Mouse (Mus musculus): ENCODE measurements at regions not wholly inside any gene's neighbourhood (a gene's known extent, or its start where the extent isn't known, plus 50 kb on each side); places are given as distances from the start of the nearest gene placed in this dataset.
A peak's percentile ranks its signal among the peaks of the same experiment; 100 is the strongest.
"Not testable (repeated sequence)": the region's sequence is repeated elsewhere in the genome, so short reads cannot be mapped to it uniquely, and the experiment has no call there.

- no peak for DNase-seq
Measured at GRCm38 (mm10) chr2:53276435-53276834, 84.9 kb downstream of the Arl6ip6 start.

- DNase-seq: no peak
Measured at GRCm38 (mm10) chr2:53301712-53302423, 110.3 kb downstream of the Arl6ip6 start.

GRCm38 (mm10) chr2:53330680-53331079 lies 139.2 kb downstream of the Arl6ip6 start:
- peak; percentile 77 for DNase-seq

DNA sequence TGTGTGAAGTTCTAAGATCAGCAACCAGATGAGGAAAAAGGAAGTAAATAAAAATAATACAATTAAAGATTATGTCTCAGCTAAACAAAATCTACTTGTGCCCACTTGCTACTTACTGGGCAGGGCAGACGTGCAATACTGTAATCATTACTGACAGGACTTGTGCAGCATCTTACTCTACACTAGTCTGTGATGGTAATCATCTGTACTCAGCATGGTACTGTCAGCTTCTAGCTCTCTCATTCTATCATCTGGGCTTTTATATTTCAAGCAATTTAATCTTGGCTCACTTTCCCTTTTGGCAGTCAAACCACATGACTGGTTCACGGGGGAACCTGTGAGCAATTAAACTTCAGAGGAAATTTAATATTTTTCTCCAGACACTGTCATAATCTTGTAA lies 167.5 kb downstream of the Arl6ip6 start:
- no peak for DNase-seq

DNA sequence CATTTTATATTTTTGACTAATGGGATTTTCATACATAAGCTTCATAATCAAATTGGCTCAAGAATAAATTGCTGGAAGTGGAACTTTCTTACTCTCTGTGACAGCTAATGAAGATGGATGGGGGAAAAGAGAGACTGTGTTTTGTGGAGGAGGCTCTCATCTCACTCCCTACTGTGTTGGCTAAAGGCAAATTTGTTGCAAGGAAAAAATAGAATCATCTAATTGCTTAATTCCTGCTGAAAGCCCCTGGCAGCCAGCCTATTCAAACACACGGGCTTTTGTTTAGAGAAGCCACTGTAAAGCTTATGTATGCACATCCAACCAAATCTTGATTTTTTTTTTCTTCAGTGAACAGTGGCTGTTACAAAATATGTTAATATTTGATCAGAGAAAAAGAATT lies 190.8 kb downstream of the Arl6ip6 start:
- DNase-seq: no peak

GRCm38 (mm10) chr2:53384545-53385176 lies 193.1 kb downstream of the Arl6ip6 start:
- DNase-seq: no peak

- DNase-seq: no peak
Measured at GRCm38 (mm10) chr2:53388652-53389051, 197.1 kb downstream of the Arl6ip6 start.

- no peak for DNase-seq
Measured at GRCm38 (mm10) chr2:53414471-53414870, 222.9 kb downstream of the Arl6ip6 start.

DNA sequence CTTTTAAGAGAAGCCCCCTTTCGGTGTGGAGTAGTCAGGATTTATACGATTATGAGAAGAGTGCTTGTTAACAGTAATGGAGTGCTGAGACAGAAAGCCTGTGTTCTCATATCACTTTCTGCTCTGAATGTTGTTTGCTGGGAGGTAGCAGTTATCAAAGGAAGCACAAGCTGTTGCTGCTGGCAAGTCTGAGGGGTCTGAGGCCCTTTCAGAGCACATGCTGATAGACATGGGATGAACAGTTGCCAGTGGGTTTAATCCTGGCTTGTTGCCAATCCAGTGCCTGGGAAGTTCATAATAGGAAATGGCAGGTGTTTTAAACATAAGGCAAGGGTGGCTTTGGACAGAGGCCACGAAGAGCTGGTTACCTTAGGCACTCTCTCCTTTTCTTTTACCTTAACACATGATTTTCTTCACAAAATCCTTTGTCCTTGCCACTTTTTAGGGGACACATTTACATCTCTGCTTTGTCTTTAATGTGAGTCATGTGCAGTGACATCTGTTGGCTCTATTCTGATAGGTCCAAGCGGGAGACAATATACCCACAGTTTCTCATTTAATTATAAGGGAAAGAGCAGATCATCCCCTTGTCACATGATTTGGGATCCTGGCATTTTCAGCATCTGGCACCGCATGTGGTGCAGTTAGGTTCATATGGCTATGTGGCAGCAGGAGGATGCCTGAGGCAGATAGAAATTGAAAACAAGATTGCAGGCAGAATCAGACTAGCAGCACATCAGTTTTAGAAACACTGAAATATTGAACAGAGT lies 245.7 kb downstream of the Arl6ip6 start:
- no peak for DNase-seq

DNA sequence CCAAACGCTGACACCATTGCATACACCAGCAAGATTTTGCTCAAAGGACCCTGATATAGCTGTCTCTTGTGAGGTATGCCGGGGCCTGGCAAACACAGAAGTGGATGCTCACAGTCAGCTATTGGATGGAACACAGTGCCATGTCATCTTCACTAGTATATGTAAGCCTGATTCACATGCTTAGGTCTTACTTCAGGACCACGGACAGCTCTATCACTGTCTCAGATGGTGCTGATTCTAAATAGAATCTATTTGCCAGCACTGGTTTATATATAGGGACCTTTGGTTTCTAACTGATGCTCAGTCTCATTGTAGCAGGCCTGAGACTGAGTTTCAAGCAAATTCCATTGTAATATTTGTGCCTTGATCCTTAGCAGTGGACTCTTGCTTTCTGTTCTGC lies 248.8 kb downstream of the Arl6ip6 start:
- DNase-seq: not testable (repeated sequence)

GRCm38 (mm10) chr2:53460265-53460664 lies 268.7 kb downstream of the Arl6ip6 start:
- no peak for DNase-seq

GRCm38 (mm10) chr2:53474455-53474854 lies 282.9 kb downstream of the Arl6ip6 start:
- no peak for DNase-seq

GRCm38 (mm10) chr2:53479051-53479450 lies 287.5 kb downstream of the Arl6ip6 start:
- not testable (repeated sequence) for DNase-seq

DNA sequence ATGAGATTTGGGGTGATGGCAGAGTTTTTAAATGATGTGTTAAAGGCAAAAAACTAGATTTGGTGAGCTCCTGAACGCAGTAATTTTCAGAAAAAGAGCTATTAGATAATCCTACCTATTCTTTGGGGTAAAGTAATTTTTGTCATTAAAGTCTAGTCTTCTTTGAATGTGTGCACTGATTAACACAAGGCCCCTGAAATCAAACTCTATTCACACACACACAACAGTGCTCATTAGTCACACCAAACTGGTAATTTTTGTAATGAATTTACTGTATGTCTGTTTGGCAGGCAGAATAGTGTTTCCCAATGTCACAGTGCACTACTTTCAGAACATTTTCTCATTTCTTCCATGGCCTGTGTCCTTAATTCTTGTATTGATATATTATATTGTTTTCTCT lies 296.8 kb downstream of the Arl6ip6 start:
- DNase-seq: no peak

- DNase-seq: no peak
Measured at GRCm38 (mm10) chr2:53490805-53491585, 299.5 kb downstream of the Arl6ip6 start.

GRCm38 (mm10) chr2:53492788-53493187 lies 301.3 kb downstream of the Arl6ip6 start:
- no peak for DNase-seq

DNA sequence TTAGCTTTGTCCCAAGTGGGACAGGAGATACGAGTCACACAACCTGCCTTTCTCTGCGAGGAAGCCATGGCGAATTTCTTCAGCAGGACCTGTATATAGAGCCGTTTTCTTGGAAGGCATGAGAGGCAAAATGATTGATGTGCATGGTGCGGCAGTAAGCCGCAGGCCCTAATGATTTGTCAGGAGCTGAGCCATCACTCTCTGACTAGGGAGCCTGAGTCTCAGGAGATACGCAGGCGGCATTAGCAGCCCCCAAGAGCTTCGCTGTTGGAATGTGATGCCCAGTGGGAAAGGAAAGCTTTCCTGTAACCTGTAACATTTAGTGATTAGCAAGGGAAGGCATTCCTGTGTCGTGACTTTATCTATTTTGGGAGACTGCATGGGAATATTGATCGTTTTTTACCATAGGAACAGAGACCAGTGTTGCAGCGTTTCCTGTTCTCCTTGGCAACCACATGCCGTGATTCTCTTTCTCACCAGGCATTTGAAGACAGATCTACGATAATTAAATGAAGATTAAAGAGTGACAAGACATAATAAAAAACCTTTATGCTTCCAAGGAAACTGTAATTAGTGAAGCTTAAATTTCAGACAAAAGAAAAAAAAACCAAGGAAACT lies 310.2 kb downstream of the Arl6ip6 start:
- no peak for DNase-seq

GRCm38 (mm10) chr2:53502275-53502667 lies 310.7 kb downstream of the Arl6ip6 start:
- DNase-seq: no peak

DNA sequence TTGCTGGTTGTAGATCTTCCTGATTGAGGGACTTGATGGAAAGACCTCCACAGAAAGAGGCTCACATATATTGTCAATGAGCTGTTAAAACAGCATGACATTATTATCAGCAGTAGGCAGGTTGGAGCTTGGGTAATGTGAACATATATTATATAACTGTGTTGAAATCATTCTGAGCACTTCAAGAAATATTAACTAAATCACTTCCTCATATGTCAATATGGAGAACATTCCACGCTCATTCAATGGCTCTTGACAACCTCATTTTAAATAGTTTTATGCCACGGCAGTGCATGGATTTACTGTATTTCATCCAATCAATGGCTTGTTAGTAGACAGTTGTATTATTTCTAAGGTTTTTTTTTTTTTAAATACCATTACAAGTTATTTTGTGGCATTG lies 350.6 kb downstream of the Arl6ip6 start:
- DNase-seq: no peak

DNA sequence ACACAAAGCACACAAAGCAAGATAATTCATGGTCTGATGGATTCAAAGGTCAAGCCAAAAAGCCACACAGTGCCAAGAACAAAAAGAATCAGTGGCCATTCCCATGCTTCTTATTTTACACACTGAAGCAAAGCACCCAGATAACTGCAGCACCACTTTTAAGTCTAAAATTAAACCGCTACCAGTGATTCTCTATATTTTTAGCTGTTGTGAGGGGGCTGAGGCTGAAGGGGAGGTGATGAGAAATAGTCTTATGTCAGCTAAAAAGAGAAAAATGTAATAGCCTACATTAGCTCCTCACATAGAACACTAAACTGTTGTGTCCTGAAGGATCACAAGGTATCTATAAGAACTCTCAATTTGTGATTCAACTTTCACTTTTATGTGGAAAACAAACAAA lies 382.5 kb downstream of the Arl6ip6 start:
- DNase-seq: no peak

DNA sequence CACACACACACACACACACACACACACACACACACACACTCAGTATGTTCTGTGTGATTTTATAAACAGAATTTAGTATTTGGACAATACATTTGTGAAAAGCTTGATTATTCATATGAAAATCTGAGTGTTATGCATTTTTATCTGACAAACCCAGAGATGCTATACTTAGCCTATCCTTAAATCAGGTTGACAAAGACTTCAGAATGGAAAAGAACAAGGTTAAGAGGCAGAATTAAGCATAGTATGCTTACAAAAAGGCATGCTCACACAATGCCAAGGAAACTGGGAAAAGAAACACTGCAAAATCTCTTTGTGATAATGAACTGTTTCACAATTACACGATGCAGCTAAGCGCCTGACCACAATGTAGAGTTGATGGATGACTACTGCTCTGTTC lies 414.3 kb downstream of the Arl6ip6 start:
- no peak for DNase-seq

- no peak for DNase-seq
Measured at GRCm38 (mm10) chr2:53619681-53620080, 428.2 kb downstream of the Arl6ip6 start.

Measured in heart, adult 11 months (tissue).